Mouse (Mus musculus) natural killer cell, adult 2 months (primary cell): Measurements from ENCODE around the gene Tspan9.

Experiments used
- DNase-seq, 2 experiments: peaks; one replicate each; pipeline ENCODE4 v3.0.0; 2022; ENCODE audit warnings: low spot score in 2 of 2

Tspan9 gene

GRCm38 (mm10) chr6:128133679-128134191, 9.7 kb downstream of the Tspan9 start:
- no peak for DNase-seq

GRCm38 (mm10) chr6:128132581-128132980, 10.8 kb downstream of the Tspan9 start:
- no peak for DNase-seq

- DNase-seq = no peak
Observed at GRCm38 (mm10) chr6:128131390-128131789, 12.0 kb downstream of the Tspan9 start.

- no peak for DNase-seq
Observed at GRCm38 (mm10) chr6:128130686-128131085, 12.7 kb downstream of the Tspan9 start.

- no peak for DNase-seq
Observed at GRCm38 (mm10) chr6:128129382-128129781, 14.0 kb downstream of the Tspan9 start.

- no peak for DNase-seq
Observed at GRCm38 (mm10) chr6:128127312-128127711, 16.1 kb downstream of the Tspan9 start.

- DNase-seq = no peak
Observed at GRCm38 (mm10) chr6:128126876-128127275, 16.5 kb downstream of the Tspan9 start.

- no peak for DNase-seq
Observed at GRCm38 (mm10) chr6:128125464-128125863, 17.9 kb downstream of the Tspan9 start.

- DNase-seq = no peak
Observed at GRCm38 (mm10) chr6:128124222-128124971, 19.0 kb downstream of the Tspan9 start.

GRCm38 (mm10) chr6:128122127-128122526, 21.3 kb downstream of the Tspan9 start:
- no peak for DNase-seq

GRCm38 (mm10) chr6:128121691-128122090, 21.7 kb downstream of the Tspan9 start:
- DNase-seq = no peak

GRCm38 (mm10) chr6:128120806-128121205, 22.6 kb downstream of the Tspan9 start:
- no peak for DNase-seq

GRCm38 (mm10) chr6:128118670-128119230, 24.6 kb downstream of the Tspan9 start:
- DNase-seq = no peak

GRCm38 (mm10) chr6:128116836-128117542, 26.4 kb downstream of the Tspan9 start:
- DNase-seq = no peak

GRCm38 (mm10) chr6:128116344-128116743, 27.1 kb downstream of the Tspan9 start:
- DNase-seq = no peak

GRCm38 (mm10) chr6:128115121-128115520, 28.3 kb downstream of the Tspan9 start:
- no peak for DNase-seq

GRCm38 (mm10) chr6:128112605-128113004, 30.8 kb downstream of the Tspan9 start:
- no peak for DNase-seq

GRCm38 (mm10) chr6:128111784-128112183, 31.6 kb downstream of the Tspan9 start:
- DNase-seq = no peak

GRCm38 (mm10) chr6:128108324-128109035, 34.9 kb downstream of the Tspan9 start:
- DNase-seq = no peak

- no peak for DNase-seq
Observed at GRCm38 (mm10) chr6:128107698-128108097, 35.7 kb downstream of the Tspan9 start.

GRCm38 (mm10) chr6:128106154-128106553, 37.2 kb downstream of the Tspan9 start:
- DNase-seq = no peak
